Mouse (Mus musculus) lung, postnatal 14 days (tissue): ENCODE results near the gene Sox5.

ENCODE experiments used
- DNase-seq: peaks from one replicate; pipeline ENCODE4 v3.0.0; 2021

Sox5 gene

DNA sequence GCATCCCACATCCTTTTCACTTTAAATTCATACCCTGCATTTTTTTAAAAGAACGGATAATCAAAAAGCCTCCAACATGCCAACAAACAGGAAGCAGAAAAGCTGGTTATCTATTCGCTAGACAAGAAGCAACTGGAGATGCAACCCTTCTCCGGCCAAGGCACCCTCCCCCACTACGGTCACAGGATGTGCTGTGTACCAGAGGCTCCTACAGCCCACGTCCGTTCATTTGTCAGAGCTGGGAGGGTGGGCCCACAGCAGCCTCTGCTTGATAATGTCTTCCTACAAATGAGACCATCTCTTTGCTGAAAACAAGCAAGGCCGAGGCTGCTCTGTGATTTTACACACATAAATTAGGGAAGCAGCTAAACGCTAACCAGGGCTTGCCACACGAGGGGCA, 69.9 kb downstream of the Sox5 start:
- DNase-seq = peak; percentile 68

DNA sequence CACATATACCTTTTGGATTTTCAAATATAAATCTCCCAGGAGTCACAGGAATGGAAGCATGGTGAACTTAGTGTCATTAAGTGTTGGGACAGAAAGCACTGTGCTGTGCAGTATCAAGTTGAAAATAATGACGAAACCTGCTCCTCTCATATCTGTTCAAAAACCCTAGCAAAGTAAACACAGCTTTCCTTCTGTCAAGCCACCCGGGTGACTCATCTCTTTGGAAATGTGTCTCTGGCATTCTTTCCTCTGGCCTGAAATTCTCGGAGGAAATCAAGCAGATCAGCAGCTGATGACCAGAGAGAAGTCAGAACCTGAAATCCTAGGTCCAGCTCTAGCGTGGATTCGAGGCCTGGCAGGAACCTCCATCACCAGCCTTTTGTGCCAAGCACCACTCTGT, 71.0 kb downstream of the Sox5 start:
- peak; percentile 55 for DNase-seq

DNA sequence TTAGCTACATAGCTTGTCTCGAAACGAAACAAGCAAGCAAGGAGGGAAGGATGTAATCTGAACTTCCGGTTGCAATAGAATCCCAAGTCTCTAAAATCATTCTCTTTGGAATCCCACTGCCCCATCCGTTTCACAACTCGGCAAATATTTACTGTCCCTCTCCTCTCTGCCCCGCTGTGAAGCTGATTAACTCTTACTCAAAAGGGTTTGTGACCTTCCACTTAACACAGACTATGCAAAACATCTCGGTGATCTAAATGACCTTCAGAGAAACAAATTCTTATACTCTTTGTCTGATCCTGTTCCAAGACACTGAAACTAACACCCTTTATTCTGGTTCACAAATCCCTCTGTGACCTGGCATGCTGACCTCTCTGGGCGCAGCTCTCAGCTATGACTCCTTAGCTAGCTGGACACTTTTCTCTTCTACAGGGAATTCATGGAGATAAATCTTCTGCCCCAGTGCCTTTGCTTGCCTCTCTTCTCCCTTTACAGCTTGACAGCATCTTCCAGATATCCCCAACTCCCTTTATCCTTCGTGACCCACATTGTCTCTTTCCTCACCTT, 72.1 kb downstream of the Sox5 start:
- no peak for DNase-seq

DNA sequence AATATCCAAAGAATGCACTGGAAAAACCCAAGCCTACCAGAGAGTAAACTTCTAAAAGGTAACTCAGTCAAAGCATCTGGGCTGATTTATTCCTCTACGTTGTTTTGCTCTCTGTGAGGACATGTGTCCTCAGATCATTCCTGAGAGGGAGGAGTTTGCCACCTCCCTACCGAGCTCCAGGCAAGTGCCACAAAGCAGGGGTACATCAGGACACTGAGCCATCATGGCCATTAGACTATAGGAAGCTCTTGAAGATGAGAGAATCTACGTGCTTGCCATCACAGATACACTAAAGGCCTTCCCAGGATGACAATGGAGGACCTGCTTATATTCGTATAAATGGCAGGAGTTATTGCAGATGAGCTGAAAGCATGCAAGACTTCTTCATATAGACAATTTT, 73.4 kb downstream of the Sox5 start:
- no peak for DNase-seq

DNA sequence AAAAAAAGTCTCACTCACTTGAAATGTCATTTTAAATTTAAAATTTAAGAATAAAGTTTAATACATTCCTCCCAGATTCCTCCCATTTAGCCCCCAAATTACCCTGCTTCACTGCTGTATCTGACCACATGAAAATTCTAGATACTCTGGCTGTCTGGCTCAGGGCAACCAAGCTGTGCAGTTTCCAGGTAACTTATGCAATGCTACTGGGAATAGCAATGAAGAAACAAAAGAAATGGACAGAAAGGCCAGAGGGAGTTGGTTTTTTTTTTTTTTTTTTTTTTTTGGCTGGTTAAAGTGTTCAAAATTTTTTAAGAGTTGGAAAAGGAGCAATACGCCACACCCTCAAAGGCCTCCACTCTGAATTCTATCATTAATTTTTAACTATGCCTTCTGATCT, 73.8 kb downstream of the Sox5 start:
- no peak for DNase-seq

DNA sequence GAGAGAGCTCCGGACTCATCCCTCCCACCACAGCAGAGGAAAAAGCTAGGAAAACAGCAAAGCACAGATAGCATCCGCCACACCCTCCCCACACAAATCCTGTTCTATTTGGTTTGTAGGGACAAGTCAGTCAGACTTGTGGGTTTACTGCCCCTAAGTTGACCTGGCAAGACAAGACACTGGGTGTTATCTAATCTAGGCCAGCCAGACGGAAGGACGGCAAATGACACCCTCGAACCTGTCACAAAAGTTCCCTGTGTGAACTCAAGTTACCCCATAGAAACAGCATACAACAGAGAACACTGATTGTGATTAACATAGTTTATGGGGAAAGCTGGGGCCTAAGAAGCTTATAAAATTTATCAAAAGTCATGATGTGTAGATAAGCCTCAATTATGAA, 76.8 kb downstream of the Sox5 start:
- DNase-seq = no peak

DNA sequence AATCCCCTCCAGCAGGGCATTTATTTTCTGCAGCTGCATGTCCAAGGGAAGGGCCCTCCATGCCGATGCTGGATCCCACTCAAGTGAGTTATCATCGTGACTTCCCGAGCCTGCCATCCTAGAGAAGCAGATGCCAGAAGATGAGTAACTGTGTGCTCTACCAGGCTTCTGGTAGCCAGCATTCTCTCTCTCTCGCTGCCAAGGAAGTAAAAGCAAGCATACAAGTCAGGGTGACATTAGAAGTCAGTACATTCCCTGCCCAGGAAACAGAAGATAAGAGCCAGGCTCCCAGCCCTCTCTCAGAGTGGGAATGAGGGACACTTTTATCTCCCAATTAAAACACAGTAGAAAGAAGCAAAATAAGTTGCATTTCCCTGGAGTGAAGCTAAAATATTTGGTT, 86.1 kb downstream of the Sox5 start:
- no peak for DNase-seq

DNA sequence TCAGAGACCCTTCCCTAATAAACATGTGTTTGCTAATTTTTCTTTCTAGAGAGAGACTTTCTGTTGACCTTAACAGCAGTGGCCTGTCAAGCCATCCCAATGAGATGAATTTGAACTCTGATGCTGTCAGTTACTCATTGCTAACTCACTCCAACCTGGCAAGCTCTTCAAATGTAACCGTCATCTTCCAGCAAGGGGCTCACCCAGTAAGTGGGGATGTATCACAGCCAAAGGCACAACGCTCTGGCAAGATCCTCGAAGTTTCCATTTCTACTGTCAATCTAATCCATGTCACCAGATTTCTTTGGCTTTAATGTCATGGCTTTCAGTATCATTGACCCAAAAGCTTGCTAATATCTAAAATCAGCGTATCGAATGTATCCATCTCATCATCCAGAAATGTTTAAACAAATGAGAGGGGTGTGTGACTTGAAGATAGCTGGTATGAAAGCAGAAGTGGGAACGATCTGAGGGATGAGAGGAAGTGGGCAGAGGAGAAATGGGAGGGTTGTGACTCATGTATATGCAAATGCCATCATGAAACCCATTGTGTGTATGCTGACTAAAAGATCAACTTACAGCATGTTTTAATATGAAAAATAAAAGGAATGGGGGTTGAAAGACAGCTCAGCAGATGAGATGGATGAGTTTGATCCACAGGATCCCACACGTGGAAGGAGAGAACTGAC, 88.4 kb downstream of the Sox5 start:
- no peak for DNase-seq

DNA sequence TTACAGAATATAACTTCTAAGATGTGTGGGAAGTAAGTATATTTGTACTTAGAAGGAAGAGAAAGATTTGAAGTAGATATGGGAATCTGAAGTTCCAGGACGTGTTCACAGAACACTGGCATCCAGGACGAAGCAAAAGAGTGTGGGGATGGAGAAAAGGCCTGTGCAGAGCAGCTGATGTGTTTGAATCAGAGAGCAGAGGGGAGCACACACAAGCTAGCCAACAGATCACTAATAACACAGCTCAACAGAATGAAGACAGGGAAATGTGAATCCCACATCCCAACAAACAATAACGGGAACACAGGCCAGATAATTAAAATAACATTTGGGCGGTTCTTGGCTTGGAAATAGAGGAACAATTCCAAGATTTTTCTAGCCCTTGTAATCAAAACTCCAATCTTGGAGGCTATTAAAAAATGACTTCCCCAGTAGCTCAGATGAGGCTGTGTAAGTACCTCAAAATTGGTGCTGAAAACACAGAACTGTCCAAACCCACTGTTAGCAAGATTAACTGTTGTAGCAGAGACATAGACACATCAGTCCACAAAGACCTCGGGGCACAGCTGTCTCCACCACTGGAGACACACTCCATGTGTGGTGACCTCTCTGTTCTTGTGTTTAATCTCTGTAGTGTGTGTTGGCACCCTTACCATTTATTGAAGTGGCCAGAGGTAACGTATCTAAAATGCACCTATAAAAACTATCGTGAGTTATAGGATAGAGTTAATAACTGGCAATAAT, 90.3 kb downstream of the Sox5 start:
- no peak for DNase-seq

DNA sequence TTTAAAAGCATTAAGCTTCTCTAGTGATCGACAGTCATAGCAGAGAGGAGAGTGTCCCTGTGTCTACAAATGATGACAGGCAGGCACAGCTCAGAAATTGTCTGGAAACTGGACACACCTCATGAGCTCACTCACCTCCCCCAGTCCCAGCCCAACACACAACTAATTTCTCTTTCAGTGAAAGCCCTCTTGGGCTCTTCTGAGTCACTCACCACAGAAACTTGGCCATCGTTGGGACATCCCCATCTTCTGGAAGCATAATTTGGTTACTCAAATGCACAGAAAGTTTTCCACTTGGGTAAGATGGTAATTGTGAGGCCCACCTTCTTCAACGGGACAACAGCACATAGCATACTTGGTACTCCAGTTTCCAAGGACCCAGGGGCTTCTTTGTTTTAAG, 92.7 kb downstream of the Sox5 start:
- DNase-seq = no peak

DNA sequence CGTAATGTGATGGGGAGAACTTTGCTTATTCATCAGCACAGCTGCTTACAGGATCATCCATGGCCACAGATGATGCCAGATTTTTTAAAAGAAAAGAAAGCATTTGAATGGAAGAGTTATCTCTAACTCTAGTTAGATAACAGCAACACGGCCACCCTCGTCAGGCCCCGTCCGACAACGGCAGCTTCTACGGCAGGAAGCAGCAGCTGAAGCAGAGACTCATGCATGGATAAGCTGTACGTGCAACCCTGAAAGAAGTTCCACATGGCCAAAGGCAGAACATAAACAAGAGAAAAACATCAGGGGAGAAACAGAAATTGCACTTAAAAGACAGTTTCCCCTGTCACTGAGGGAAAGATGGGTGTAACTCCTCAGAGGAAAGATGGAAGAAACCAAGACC, 94.1 kb downstream of the Sox5 start:
- DNase-seq = no peak

DNA sequence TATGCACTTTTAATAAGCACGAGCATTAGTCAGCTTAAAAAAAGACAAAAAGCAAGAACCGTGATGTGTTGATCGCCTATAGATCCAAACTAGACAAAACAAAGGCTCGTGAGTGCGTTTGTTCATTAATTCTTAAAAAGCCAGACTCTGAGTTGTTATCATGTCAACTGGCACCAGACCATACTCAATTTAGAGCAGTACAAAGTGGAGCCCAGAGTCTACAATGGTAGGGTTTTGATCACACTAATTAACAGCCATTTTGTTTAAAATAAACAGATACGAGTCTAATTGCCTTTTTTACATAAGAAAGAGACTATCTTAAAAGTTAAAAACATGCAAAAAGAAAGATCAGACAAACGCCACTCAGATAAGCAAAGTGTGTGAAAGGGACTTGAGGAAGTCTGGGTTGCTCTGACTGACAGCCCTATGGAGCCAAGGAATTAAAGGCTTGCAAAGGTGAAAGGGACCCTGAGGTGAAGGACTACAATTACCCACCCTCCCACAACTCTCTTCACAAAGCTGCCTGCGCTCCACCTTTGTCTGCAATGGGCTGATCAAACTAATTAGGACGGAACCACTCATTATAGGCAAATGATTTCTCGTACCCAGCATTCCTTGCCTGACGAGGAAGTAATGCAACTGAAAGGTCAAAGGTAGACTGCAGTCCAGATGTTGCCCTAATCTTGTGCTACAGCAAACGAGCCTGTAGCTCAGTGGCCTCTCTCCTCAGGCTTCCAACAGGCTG, 100.6 kb downstream of the Sox5 start:
- DNase-seq = no peak

DNA sequence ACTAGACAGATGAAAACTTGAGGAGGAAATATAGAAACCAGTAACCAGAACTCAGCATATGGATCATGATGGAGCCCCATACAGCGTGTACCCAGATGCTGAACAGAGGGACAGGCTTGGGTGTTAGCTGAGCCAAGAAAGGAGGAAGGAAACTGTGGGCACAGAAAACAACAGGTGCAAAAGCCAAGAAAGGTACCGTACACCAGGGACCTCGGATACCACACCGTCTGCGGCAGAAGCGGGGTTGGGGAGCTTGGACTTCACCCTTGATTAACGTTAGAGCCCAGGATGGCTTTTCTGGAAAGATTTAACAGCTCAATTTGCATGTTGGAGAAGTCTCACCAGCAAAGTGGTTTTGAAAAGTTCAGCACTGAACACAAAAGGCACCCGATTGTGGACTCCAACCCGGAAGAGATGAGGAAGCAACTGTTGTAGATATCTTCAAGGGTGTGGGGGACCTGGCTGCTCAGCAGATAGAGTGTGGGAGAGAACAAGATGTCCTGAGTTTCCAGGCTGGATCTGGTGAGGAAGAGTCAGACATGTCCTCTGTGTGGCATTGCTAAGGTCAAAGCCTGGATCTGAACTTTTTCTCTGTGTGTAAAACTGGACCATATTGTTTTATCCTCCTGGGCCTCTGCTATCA, 104.2 kb downstream of the Sox5 start:
- DNase-seq = no peak

DNA sequence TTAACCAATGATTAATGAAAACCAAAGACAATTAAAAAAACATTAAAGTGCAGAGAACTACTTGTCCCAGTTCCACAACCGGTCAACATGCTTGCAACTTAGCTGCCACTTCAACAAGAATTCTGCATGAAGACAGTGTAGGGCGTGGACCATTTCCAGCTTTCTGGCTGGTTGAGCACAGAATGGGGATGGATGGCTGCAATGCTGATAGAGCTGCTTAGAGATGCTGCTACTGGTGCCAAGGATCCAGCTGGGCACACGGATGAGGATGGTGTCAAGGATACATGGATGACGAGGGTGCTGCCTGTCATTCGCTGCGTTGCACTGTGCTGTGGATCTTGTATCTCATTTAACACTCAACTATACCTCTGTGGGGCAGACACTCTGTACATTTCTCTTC, 106.7 kb downstream of the Sox5 start:
- no peak for DNase-seq

DNA sequence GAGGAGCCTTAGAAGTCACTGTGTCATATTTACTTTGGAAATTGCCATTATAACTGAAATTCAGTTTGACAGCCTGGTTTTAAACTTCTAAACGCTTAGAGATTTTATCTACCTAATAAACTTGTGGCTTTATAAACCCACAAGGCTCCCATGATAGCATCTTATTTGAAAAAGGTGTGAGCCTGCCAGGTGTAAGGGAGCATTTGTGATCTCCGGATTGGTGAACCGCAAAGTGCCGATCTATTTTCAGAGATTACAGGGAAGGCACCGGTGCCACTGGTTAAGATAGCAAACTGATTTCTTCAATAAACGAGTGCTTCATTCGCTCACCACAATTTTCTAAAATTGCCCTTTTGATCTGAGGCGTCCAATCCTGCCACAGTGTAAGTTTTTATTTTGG, 107.9 kb downstream of the Sox5 start:
- no peak for DNase-seq

DNA sequence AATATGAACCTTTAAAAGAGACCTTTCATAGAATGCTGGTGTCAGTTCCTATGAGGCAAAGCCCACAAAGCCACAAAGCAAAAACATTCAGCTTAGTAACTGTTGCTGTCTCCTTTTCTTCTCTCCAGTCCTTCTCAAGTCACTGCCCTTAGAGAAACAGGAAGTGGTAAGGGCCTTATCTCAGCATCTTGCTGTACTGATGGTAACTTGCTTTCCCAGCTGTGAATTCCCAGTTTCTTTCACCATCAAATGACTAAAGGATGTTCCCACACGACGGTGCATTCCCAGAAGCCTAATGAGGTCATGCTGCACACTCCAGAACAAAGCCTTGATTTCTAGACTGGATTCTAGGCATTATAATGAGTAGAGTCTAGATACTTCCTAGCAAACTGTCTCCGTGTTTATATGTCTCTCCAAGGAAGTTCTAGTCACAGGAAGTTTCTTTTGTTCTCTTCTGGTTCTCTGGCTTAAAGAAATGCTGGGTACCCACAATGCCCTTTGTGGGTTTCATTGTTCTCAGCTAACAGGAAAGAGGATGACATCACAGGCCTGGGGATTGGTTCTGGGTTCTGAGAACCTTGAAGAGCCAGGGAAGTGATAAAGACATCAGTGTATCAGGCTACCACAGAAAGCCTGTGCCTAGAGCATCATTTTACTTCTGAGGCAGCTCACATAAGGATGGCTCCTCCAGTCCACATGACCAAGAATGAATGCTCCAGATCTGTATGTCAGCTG, 111.2 kb downstream of the Sox5 start:
- DNase-seq = no peak

DNA sequence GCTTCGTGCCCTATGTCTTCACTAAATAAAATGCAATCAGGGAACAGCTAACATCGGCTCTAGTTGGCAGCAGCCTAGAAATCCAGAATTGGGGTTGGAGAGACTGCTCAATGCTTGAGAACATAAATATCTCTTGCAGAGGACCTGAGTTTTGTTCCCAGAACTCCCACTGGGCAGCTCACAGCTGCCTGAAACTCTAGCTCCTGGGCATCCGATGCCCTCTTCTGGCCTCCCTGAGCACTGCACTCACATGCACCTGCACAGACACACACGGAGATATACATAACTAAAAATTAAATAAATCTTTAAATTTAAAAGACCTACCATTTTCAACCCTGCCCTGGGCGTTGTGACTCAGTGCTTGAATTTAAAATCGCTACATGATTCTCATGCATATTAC, 115.2 kb downstream of the Sox5 start:
- no peak for DNase-seq

DNA sequence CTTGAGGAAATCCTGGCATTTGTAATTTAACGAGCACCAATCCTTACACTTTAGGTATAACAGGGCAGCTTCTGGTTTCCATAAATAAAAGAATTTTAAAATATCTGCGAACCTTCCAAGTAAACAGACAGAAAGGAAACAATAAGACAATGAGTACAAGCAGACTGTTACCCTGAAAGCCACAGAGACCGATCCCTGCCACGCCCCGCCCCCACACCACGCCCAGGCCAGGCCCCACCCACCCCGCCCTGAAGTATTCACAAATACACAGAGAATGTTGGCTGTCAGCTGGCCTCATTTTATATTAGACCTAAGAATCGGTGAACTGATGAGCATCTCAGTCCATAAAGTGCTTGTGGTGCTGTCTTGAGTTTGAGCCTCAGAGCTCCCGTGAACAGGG, 117.0 kb downstream of the Sox5 start:
- DNase-seq = no peak

DNA sequence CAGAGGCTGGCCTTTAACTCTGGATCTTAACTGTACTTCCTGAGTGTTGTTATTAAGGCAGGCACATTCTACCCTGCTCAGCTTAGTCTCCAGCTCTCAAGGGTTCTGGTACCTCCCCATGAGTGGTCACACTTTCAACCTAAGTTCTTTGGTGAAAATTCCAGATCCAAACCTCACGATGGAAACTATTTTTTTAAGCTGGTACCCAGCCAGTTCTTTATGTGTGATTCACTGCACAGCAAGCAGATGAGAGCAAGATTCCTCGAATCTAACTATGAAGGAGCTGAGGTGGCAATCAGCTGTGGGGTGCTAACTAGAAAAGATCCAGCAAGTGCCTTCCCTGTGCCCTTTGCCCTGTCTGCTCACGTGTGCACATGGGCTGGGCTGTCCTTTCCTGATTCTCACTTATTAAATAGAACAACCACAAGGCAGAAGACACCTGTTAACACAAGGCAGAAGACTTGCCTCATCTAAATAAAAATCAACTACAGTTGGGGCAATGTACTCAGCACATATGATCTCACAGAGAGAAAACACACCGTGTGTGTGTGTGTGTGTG, 118.2 kb downstream of the Sox5 start:
- DNase-seq = no peak

DNA sequence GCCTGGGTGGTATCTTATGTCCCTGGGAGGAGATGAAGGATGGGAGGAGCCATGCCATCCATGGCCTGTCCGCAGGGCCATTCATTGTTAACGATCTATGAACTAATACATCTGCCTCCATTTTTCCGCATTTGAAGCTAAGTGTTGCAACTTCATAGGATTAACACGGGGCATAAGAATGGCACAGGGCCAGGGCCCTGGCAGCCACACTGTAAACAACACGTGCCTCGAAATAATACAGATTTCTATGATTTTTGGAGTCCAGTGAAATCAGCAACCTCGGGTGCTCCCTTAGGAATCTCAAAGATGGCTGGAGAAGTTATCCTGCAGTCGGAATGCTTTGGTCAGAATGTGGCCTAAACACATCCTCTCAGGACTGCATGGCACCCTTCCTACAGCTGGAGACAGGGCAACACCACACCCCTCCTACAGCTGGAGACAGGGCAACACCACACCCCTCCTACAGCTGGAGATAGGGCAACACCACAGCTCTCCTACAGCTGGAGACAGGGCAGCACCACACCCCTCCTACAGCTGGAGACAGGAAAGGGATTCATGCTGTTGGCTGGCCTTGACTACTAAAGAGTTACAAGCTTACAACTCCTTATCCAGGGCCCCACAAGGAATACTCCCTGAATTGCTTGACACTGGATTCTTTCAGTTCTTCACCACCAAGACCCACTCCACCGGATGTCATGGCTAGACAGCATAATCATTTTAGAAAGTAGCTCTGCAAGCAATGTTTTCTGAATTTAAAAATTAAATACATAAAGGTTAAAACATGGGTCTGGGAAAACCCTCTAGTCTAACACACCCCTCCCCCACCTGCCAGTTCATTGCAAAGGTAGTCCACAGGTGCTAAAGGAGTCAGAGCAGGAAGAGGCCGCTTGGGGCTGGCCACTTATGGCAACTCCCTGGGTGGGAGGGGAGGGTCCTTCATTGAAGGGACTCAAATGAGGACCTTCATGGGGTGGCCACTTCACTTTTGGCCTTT, 122.4 kb downstream of the Sox5 start:
- no peak for DNase-seq

DNA sequence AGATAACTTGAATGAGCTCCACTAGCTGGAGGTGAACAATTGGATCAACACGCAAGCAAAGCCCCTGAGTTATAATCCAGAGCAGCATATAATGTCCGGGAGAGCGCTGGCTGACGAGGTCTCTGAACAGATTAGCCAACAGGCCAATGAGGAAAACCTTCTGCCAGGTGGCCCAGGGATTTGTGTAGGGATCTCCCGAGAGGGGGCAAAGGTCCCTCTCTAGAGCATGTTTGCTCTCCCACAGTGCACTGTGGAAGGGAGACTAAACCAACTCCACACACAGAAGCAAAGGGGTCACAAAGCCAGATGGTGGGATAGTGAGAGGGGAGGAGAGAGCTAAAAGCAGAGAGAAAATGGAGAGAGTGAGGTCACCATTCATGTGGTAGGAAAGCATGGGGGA, 128.9 kb downstream of the Sox5 start:
- no peak for DNase-seq
